Mouse (Mus musculus) retina, embryonic 14.5 days (tissue): Measurements from ENCODE around the gene Tlr7.

Experiments used
- DNase-seq: peaks from one replicate; pipeline ENCODE4 v3.0.0-alpha.2; 2015; ENCODE audit warnings: low spot score

Tlr7 gene

GRCm38 (mm10) chrX:167276953-167277352 lies 53.4 kb downstream of the Tlr7 start:
- DNase-seq, result peak; percentile 81

GRCm38 (mm10) chrX:167276551-167276950 lies 53.8 kb downstream of the Tlr7 start:
- DNase-seq, result no peak

- DNase-seq, result no peak
These were observed 66.3 kb downstream of the Tlr7 start, which contains the start of gene Tlr8 for GRCm38 (mm10) chrX:167264086-167264485. Tlr8 (minus strand) TSS chrX:167264329.

- no peak for DNase-seq
These were observed 66.8 kb downstream of the Tlr7 start for GRCm38 (mm10) chrX:167263530-167263929.
